Mouse (Mus musculus) cerebellum, postnatal 36 days (tissue): ENCODE results near the gene Nemp1.
A peak's percentile ranks its signal among the peaks of the same experiment; 100 is the strongest.

Source experiments
- DNase-seq, 2 experiments: peaks; one replicate each; pipeline ENCODE4 v3.0.0; 2021 to 2022; ENCODE audit warnings: mixed read lengths in 2 of 2

Gene Nemp1

GRCm38 (mm10) chr10:127666501-127667268, at the start of gene Nemp1:
Gene Nemp1 (plus strand): TSS chr10:127666901.
- DNase-seq: peak; percentile 81 to 88

- peak; percentile 64 to 65 for DNase-seq
Observed at GRCm38 (mm10) chr10:127617294-127617693, 49.4 kb upstream of the Nemp1 start.

GRCm38 (mm10) chr10:127618173-127618572, 48.5 kb upstream of the Nemp1 start:
- peak; percentile 51 to 59 for DNase-seq

GRCm38 (mm10) chr10:127619119-127619721, 47.5 kb upstream of the Nemp1 start:
- DNase-seq: no peak

GRCm38 (mm10) chr10:127619941-127620405, 46.7 kb upstream of the Nemp1 start:
- peak in 1 of 2 experiments; percentile 51 for DNase-seq

GRCm38 (mm10) chr10:127620406-127621190, 46.1 kb upstream of the Nemp1 start, which contains the start of gene Lrp1:
Gene Lrp1 (minus strand): TSS chr10:127621148.
- peak; percentile 43 to 45 for DNase-seq

GRCm38 (mm10) chr10:127621191-127622056, 45.3 kb upstream of the Nemp1 start:
- DNase-seq: peak; percentile 88 to 91

GRCm38 (mm10) chr10:127622057-127622392, 44.7 kb upstream of the Nemp1 start:
- peak; percentile 67 to 69 for DNase-seq

- DNase-seq: no peak
Observed at GRCm38 (mm10) chr10:127622661-127623060, 44.0 kb upstream of the Nemp1 start.

- DNase-seq: no peak
Observed at GRCm38 (mm10) chr10:127623439-127624216, 43.1 kb upstream of the Nemp1 start.

- DNase-seq: peak; percentile 52 to 74
Observed at GRCm38 (mm10) chr10:127626433-127626832, 40.3 kb upstream of the Nemp1 start.

GRCm38 (mm10) chr10:127631261-127632214, 35.2 kb upstream of the Nemp1 start:
- no peak for DNase-seq

- DNase-seq: no peak
Observed at GRCm38 (mm10) chr10:127632668-127633271, 33.9 kb upstream of the Nemp1 start.

GRCm38 (mm10) chr10:127640421-127640820, 26.3 kb upstream of the Nemp1 start:
- DNase-seq: no peak

- DNase-seq: peak; percentile 90 to 93
Observed at GRCm38 (mm10) chr10:127641861-127642771, 24.6 kb upstream of the Nemp1 start.

- DNase-seq: peak; percentile 27 to 33
Observed at GRCm38 (mm10) chr10:127642772-127643552, 23.7 kb upstream of the Nemp1 start, which contains the start of gene Stat6. Gene Stat6 (plus strand): TSS chr10:127642986.

GRCm38 (mm10) chr10:127643553-127644238, 23.0 kb upstream of the Nemp1 start:
- DNase-seq: peak; percentile 15 to 18
